Mouse (Mus musculus) B cell, adult 67 days (primary cell): ENCODE results near the gene Shisa7. TPM values are rescaled to one million over a fixed set of nuclear protein-coding genes. Genes with fewer than 3 reads are reported as not detected.

Source experiments
- total RNA-seq, 2 experiments: library from RNA; stranded (reverse); gene quantifications; 4 replicates each; pipeline ENCODE4 v1.2.4; 2023

Shisa7 gene
- 1 to 10 TPM; 1.5 to 2.2 TPM for total RNA-seq

DNA sequence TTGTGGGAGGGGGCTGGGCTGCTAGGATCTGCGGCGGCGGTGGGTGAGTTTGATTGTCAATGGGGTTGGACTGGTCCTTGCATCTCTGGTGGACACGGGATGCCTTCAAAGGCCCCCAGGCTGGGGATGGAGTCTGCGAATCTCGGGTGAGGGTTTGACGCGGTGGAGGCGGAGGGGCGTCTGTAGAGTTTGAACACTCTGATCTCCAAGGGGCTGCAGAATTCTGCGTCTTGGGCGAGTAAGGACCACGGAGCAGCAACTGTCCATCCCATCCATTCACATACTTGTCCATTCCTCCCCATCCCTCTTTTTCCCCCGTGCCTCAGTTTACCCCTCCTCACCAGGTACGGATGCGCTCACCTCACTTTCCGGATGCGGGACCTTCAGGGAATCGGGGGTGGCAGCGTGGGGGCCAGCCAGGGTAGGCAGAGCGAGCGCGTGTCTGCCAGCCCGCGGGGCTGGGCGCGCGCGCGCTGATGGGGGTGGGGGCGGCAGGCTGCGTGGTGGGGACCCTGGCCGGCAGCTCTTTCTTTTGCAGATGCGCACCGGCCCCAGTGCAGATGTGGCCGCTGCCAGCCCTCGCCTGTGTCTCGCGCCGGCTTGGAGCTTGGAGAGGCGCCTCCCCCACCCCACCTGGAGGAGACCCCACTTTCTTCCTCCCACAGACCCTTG lies at the start of gene Shisa7:
TSS of gene Shisa7 (minus strand) at position 452 of the 672 bp plus-strand sequence.

GRCm38 (mm10) chr7:4876753-4877221 lies 32.3 kb upstream of the Shisa7 start, which contains the start of gene Isoc2a:
Isoc2a (plus strand) TSS chr7:4877153.

GRCm38 (mm10) chr7:4870133-4870532 lies 25.6 kb upstream of the Shisa7 start, which contains the start of gene Isoc2b:
Isoc2b (minus strand) TSS chr7:4870258.

GRCm38 (mm10) chr7:4812303-4813104 lies 32.0 kb downstream of the Shisa7 start, which contains the start of gene Ube2s:
Ube2s (minus strand) TSS chr7:4812590.

DNA sequence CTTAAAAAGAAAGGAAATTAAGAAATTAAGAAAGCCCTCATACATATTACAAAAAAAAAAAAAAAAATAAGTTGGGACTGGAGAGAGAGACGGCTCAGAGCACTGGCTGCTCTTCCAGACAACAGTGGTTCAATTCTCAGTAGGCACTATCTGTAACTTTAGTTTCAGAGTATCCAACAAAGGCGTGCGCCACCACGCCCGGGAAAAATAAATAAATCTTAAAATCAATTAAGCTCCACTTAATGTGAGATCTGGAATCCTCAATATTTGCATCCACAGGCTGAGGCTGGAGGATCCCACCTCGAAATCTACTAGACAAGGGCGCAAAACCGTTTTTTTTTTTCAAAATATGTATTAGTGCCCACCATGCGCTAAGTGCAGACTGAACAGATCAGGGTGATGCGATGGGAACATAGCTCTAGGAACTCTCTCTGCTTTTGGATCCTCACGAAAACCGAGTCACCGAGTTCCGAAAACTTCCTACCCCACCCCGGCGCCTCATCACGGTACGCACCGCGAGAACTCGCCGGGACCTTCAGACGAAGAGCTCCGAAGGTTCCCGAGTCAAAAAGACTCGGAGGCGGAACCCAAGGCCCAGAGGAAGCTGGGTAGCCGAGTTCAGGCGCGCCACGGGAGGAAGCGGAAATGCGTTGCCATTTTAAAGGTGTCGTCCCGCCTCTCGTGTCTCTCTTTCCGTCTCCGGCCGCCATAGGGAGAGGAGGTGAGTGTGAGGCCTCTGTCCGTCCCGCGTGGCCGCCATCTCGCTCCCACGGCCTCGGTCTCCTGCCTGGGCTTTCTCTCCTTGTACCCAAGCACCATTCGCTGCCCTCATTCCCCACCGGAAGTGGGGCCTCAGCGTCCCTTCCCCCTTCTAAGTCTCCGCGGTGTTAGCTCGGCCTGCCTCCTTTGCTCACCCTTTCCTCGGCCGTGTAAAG lies 52.0 kb downstream of the Shisa7 start, which contains the start of gene Rpl28:
TSS of gene Rpl28 (plus strand) at position 597 of the 935 bp plus-strand sequence.

DNA sequence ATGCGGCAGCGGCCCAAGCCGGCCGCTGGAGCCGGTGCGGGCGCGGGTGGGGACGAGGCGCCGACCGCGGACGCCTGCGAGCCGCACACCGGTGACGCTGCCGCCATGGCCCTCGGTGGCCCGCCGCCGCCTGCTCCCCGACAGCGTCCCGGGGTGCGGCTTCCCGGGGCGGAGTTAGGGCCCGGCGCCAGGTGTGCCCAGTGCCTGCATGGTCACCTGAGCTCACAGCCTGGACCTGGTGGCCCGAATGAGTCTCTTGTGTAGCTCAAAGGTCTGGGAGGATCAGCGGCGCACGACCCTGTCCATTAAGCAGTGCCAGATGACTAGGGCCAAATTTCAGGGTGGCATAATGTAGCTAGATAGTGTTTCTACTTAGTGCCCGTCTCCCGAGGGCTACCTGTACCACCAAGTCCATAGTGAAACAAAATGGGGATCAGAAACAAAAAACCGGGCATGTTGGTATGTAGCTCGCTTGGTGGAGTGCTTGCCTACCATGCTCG lies 55.0 kb downstream of the Shisa7 start, which contains the start of gene Tmem238:
TSS of gene Tmem238 (minus strand) at position 221 of the 500 bp plus-strand sequence.

GRCm38 (mm10) chr7:4782759-4783158 lies 61.7 kb downstream of the Shisa7 start, which contains the start of the genes Il11 and Tmem190:
Il11 (minus strand) TSS chr7:4782859.
Tmem190 (plus strand) TSS chr7:4782937.

Other genes with a start within 250 kb of the Shisa7 start
- not detected for gene Ptprh, start 240.7 kb downstream of the Shisa7 start, total RNA-seq
- 10 to 100 TPM; 50.4 to 62.8 TPM for gene Tmem86b, start 213.3 kb downstream of the Shisa7 start, total RNA-seq
- gene Ppp6r1, start 185.7 kb downstream of the Shisa7 start, total RNA-seq, result 100 to 1,000 TPM; 242 to 257 TPM
- 10 to 100 TPM; 52.2 to 54.9 TPM for gene Hspbp1, start 159.6 kb downstream of the Shisa7 start, total RNA-seq
- gene Brsk1, start 154.1 kb downstream of the Shisa7 start, total RNA-seq, result not detected
- gene Tmem150b, start 119.4 kb downstream of the Shisa7 start, total RNA-seq, result 1 to 10 TPM; 2.9 to 3.5 TPM
- gene Kmt5c, start 104.6 kb downstream of the Shisa7 start, total RNA-seq, result 100 to 1,000 TPM; 100 to 105 TPM
- 1 to 10 TPM; 2.7 to 6.8 TPM for gene Cox6b2, start 91.6 kb downstream of the Shisa7 start, total RNA-seq
- gene Fam71e2, start 73.4 kb downstream of the Shisa7 start, total RNA-seq, result not detected
- gene Il11, start 61.8 kb downstream of the Shisa7 start, total RNA-seq, result not detected
- gene Tmem190, start 61.8 kb downstream of the Shisa7 start, total RNA-seq, result not detected
- gene Tmem238, start 55.0 kb downstream of the Shisa7 start, total RNA-seq, result 1 to 10 TPM; 2.2 to 3.2 TPM
- gene Rpl28, start 51.8 kb downstream of the Shisa7 start, total RNA-seq, result 1,000 to 10,000 TPM; 1,616 to 1,738 TPM
- gene Ube2s, start 32.1 kb downstream of the Shisa7 start, total RNA-seq, result 100 to 1,000 TPM; 115 to 155 TPM
- gene Isoc2b, start 25.6 kb upstream of the Shisa7 start, total RNA-seq, result 10 to 100 TPM in 1 of 2 experiments, 1 to 10 TPM in 1; 8.1 to 13.1 TPM
- 10 to 100 TPM; 11.1 to 11.2 TPM for gene Isoc2a, start 32.5 kb upstream of the Shisa7 start, total RNA-seq
- gene Gm36210, start 61.8 kb upstream of the Shisa7 start, total RNA-seq, result not detected
- 10 to 100 TPM; 32.8 to 34.2 TPM for gene Zfp628, start 70.5 kb upstream of the Shisa7 start, total RNA-seq
- 10 to 100 TPM in 1 of 2 experiments, 1 to 10 TPM in 1; 6.6 to 10.6 TPM for gene Nat14, start 77.3 kb upstream of the Shisa7 start, total RNA-seq
- gene Ssc5d, start 81.1 kb upstream of the Shisa7 start, total RNA-seq, result under 1 TPM in 1 of 2 experiments, not detected in 1; 0.41 TPM
- under 1 TPM; 0.33 to 0.87 TPM for gene Sbk2, start 119.7 kb upstream of the Shisa7 start, total RNA-seq
- gene Sbk3, start 126.5 kb upstream of the Shisa7 start, total RNA-seq, result not detected
- gene Zfp579, start 151.5 kb upstream of the Shisa7 start, total RNA-seq, result 10 to 100 TPM; 20.7 to 31.7 TPM
- 10 to 100 TPM; 10.5 to 12.3 TPM for gene Zfp524, start 169.7 kb upstream of the Shisa7 start, total RNA-seq
- gene Fiz1, start 170.0 kb upstream of the Shisa7 start, total RNA-seq, result 10 to 100 TPM; 54.8 to 57.0 TPM
- gene Gm44973, start 170.8 kb upstream of the Shisa7 start, total RNA-seq, result not detected
- gene Zfp865, start 175.7 kb upstream of the Shisa7 start, total RNA-seq, result 10 to 100 TPM; 47.6 to 56.7 TPM
- gene Ccdc106, start 175.9 kb upstream of the Shisa7 start, total RNA-seq, result not detected
- gene 4632433K11Rik, start 189.4 kb upstream of the Shisa7 start, total RNA-seq, result not detected
- 1 to 10 TPM; 5.8 to 7.0 TPM for gene Zfp784, start 193.8 kb upstream of the Shisa7 start, total RNA-seq
- gene Zfp580, start 206.8 kb upstream of the Shisa7 start, total RNA-seq, result 1 to 10 TPM; 4.0 to 4.5 TPM
- gene U2af2, start 217.4 kb upstream of the Shisa7 start, total RNA-seq, result 100 to 1,000 TPM; 521 to 558 TPM
- gene Epn1, start 235.5 kb upstream of the Shisa7 start, total RNA-seq, result 100 to 1,000 TPM; 220 to 234 TPM